Mouse (Mus musculus): ENCODE results near the gene Cyp4f37. TPM values are rescaled to one million over a fixed set of nuclear protein-coding genes. Genes with fewer than 3 reads are reported as not detected.

Cyp4f37 gene
- total RNA-seq, 1 experiment from 2014 or later = not detected

DNA sequence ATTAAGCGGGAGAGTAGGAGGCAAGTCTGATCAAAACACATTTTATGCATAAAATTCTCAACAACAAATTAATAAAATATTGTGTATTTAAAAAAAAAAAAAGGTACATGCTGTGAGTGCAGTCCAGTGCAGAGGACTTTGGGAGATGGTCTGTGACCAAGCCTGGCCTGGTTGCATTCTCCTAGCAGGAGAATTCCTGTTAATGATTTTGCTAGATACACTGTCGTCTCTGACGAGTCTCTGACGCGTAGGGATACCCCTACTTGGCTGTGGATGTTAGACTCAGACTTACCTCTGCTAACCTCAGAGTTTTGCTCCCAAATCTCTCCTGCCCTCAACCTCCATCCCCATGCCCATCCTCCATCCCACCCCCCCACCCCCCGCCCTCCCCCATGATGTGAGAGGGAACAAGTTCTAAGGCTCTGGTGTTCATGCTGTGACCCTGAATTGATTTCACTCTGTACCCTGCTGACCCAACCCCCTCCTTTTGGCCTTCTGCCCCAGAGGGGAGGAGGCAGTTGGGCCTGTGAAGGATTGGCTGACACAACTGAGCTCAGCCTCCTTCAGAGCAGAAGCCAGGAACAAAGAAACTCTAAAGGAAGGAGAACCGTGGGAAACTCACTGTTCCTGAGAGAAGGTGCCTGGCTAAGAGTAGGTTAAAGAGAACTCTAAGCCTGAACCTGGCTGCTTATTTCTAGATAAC, 64.1 kb downstream of the Cyp4f37 start, which contains the start of gene Cyp4f15:
Cyp4f15 (plus strand) TSS at position 580 of the 703 bp plus-strand sequence.
- DNase-seq = peak; percentile 80

Other genes starting within 250 kb of the Cyp4f37 start
- 41.8 and 47.9 TPM in 2 replicates for gene Wiz, start 231.9 kb upstream of the Cyp4f37 start, total RNA-seq (2021)
- 1.7 and 18.1 TPM in 2 replicates for gene Rasal3, start 217.7 kb upstream of the Cyp4f37 start, total RNA-seq (2021)
- gene Pglyrp2, start 197.1 kb upstream of the Cyp4f37 start, total RNA-seq (2021) = 4.2 and 14.2 TPM in 2 replicates
- not detected in 2 replicates for gene Cyp4f39, start 168.6 kb upstream of the Cyp4f37 start, total RNA-seq (2021)
- gene Cyp4f17, start 115.3 kb upstream of the Cyp4f37 start, total RNA-seq (2021) = 7.7 and 7.9 TPM in 2 replicates
- gene Cyp4f16, start 84.8 kb upstream of the Cyp4f37 start, total RNA-seq (2021) = 9.1 and 12.5 TPM in 2 replicates
- gene Cyp4f40, start 37.6 kb downstream of the Cyp4f37 start, total RNA-seq (2021) = not detected in 2 replicates
- gene Cyp4f15, start 64.3 kb downstream of the Cyp4f37 start, total RNA-seq (2021) = 2.1 and 15.6 TPM in 2 replicates
- gene Zfp871, start 167.0 kb downstream of the Cyp4f37 start, total RNA-seq (2021) = 42.6 and 44.5 TPM in 2 replicates
- 0.44 and 0.75 TPM in 2 replicates for gene Zfp811, start 188.6 kb downstream of the Cyp4f37 start, total RNA-seq (2021)
- 9.1 and 12.7 TPM in 2 replicates for gene Zfp799, start 209.0 kb downstream of the Cyp4f37 start, total RNA-seq (2021)